Mouse (Mus musculus) heart, adult 2 months (tissue): Measurements from ENCODE around the gene Sec22b.

Source experiments
- CTCF ChIP-seq: fragments of 200-600 bp; IDR thresholded peaks from 2 replicates; pipeline ENCODE4 v1.8.1; 2022; ENCODE audit warnings: antibody characterized with exemption, mild to moderate bottlenecking, moderate library complexity
- EP300 ChIP-seq: fragments of 200-500 bp; IDR thresholded peaks from 2 replicates; pipeline ENCODE4 v1.6.1; 2011; ENCODE audit warnings: low read depth, low read length, control low read depth; ENCODE audit not compliant: insufficient read depth
- POLR2A ChIP-seq: fragments of 200-500 bp; IDR thresholded peaks from 2 replicates; pipeline ENCODE4 v1.6.1; 2011; ENCODE audit warnings: mild to moderate bottlenecking, low read depth, low read length, control low read depth; ENCODE audit not compliant: insufficient read depth

DNA sequence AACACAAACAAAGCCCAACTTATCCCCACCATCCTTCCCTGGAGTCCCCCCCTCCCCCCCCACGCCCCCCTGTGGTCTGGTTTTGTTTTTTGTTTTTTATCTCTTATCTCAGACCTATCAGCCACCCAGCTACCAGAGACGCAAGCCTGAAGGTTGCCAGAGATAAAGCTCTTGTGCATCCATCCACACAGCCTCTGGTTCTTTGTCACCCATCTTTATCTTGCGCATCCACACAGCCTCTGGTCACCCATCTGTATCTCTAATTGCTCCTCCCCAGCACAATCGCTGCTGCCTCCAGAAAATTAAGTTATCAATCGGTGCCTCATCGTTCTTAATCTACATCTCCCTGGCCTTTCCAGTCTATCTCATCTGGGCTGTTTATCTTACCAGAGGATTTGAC lies 10.8 kb upstream of the Sec22b start:
- TF ChIP-seq POLR2A (no peak), CTCF (no peak), EP300 (no peak)
